Mouse (Mus musculus): ENCODE measurements at regions not wholly inside any gene's neighbourhood (a gene's known extent, or its start where the extent isn't known, plus 50 kb on each side); places are given as distances from the start of the nearest gene placed in this dataset.
A peak's percentile ranks its signal among the peaks of the same experiment; 100 is the strongest.

- no peak for DNase-seq (ENCODE audit: low spot score in 2 of 2)
Observed at GRCm38 (mm10) chr5:62545785-62546184, 220.2 kb downstream of the Arap2 start.

- DNase-seq (ENCODE audit: low spot score in 2 of 2), result no peak
Observed at GRCm38 (mm10) chr5:62539304-62539703, 226.7 kb downstream of the Arap2 start.

GRCm38 (mm10) chr5:62511827-62512226 lies 254.1 kb downstream of the Arap2 start:
- no peak for DNase-seq (ENCODE audit: low spot score in 2 of 2)

GRCm38 (mm10) chr5:62483521-62483920 lies 282.4 kb downstream of the Arap2 start:
- peak in 1 of 2 experiments; percentile 18 for DNase-seq (ENCODE audit: low spot score in 2 of 2)

- DNase-seq (ENCODE audit: low spot score in 2 of 2), result no peak
Observed at GRCm38 (mm10) chr5:62480967-62481366, 285.0 kb downstream of the Arap2 start.

GRCm38 (mm10) chr5:62473412-62473811 lies 292.5 kb downstream of the Arap2 start:
- DNase-seq (ENCODE audit: low spot score in 2 of 2), result no peak

- DNase-seq (ENCODE audit: low spot score in 2 of 2), result no peak
Observed at GRCm38 (mm10) chr5:62466802-62467201, 299.2 kb downstream of the Arap2 start.

- DNase-seq (ENCODE audit: low spot score in 2 of 2), result no peak
Observed at GRCm38 (mm10) chr5:62462574-62462973, 303.4 kb downstream of the Arap2 start.
